Mouse (Mus musculus): ENCODE measurements around the gene C77080. TPM values are rescaled to one million over a fixed set of nuclear protein-coding genes. Genes with fewer than 3 reads are reported as not detected.

Gene C77080
- polyA plus RNA-seq, 1 experiment from 2014 or later = 6.7 TPM

DNA sequence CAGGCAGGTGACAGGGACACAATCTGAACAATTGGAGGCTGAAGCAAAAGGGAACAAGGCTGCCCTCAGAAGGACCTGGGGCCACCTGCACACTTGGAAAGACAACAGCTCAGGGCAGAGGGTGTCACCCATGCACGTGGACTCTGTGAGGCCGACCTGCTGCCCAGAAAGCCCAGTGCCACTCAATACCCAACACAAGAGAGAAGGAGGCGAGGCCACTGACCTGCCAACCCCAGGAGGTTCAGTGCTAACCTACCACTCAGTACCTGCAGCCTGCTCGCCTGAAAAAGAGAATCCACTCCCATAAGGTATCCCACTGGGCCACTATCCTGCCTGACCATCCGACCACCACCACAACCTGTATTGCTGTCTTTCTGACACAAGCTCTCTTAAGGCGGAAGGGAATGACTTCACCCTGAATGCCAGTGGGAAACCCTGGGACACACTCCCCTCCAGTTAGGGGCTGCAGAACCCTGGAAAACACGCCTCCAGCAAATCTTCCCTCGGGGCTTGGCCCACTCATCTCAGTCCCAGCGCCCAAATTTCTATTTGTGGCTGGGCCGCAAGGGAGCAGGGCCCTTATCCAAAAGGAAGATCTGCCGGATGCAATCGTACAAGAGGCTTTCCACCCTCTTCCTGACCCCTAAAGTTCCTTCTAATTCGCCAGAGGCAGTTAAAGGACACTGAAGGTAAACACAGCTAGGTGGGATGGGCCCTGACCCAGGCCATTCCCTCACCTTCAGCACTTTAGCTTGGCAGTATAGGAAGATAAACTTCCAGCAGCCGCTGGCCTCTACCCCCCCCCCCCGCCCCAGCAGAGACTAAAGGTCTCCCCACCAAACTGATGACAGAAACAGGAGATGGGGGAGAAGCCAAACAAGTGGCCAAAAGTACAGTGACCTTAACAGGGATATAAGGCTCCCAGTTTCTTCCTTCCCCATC, 14.6 kb downstream of the C77080 start:
- TF ChIP-seq CTCF (IDR thresholded peaks at IDR 0.05) (no peak), EP300 (IDR thresholded peaks at IDR 0.05) (no peak)
- H3K36me3 ChIP-seq (ENCODE audit: insufficient read depth, low read length) = no peaks in the 10 kb centered on the region
- no peak for ATAC-seq
- H3K4me1 ChIP-seq (ENCODE audit: insufficient read depth, low read depth, low read length) = peaks cover 4% of the 10 kb centered on the region; the same call in 1 of the 2 replicates
- H3K27ac ChIP-seq (ENCODE audit: low read length) = peak overlapping the region; percentile 64
- H3K27me3 ChIP-seq (replicated peaks; ENCODE audit: insufficient read depth, low read length) = 0 out of 2 replicates have a peak, but pooled peaks cover 3% of the 10 kb centered on the region
- H3K4me3 ChIP-seq (ENCODE audit: low read depth, low read length) = peak overlapping the region; percentile 67
- 0 out of 2 replicates have a peak overlapping the region, but pooled peaks have one; percentile 12 for H3K9ac ChIP-seq (replicated peaks; ENCODE audit: low read depth)
- WGBS = 46% methylated on average over 15 of the region's 15 CpGs
- DNase-seq (ENCODE audit: low spot score) = no peak
- no peaks in the 10 kb centered on the region for H3K9me3 ChIP-seq (ENCODE audit: low read length)
- H3K4me2 ChIP-seq (replicated peaks; ENCODE audit: low read depth, low read length) = peak overlapping the region; percentile 94

- WGBS = 23% methylated on average over 4 of the region's 4 CpGs
- Histone ChIP-seq H3K27ac (ENCODE audit: low read length) (no peak overlapping the region), H3K4me3 (ENCODE audit: low read depth, low read length) (no peak overlapping the region), H3K4me1 (ENCODE audit: insufficient read depth, low read depth, low read length) (peaks cover 3% of the 10 kb centered on the region; the same call in 1 of the 2 replicates), H3K9me3 (ENCODE audit: low read length) (no peaks in the 10 kb centered on the region), H3K27me3 (replicated peaks; ENCODE audit: insufficient read depth, low read length) (no peaks in the 10 kb centered on the region; the same call in 1 of the 2 replicates), H3K4me2 (replicated peaks; ENCODE audit: low read depth, low read length) (peak overlapping the region; percentile 94; the same call in 1 of the 2 replicates), H3K36me3 (ENCODE audit: insufficient read depth, low read length) (no peaks in the 10 kb centered on the region), H3K9ac (replicated peaks; ENCODE audit: low read depth) (no peak overlapping the region)
- DNase-seq (ENCODE audit: low spot score) (peak; percentile 90), ATAC-seq (peak; percentile 38)
- TF ChIP-seq EP300 (IDR thresholded peaks at IDR 0.05) (peak; percentile 38), CTCF (IDR thresholded peaks at IDR 0.05) (no peak)
These were observed 16.4 kb downstream of the C77080 start for GRCm38 (mm10) chr4:129244802-129245201.

- TF ChIP-seq EP300 (IDR thresholded peaks at IDR 0.05) = no peak
- no peak for TF ChIP-seq CTCF (IDR thresholded peaks at IDR 0.05)
- H3K4me2 ChIP-seq (replicated peaks; ENCODE audit: low read depth, low read length) = no peak overlapping the region
- H3K9ac ChIP-seq (replicated peaks; ENCODE audit: low read depth) = no peak overlapping the region
- DNase-seq (ENCODE audit: low spot score) (no peak), ATAC-seq (no peak)
- no peaks in the 10 kb centered on the region for H3K9me3 ChIP-seq (ENCODE audit: low read length)
- H3K4me1 ChIP-seq (ENCODE audit: insufficient read depth, low read depth, low read length) = peaks cover 11% of the 10 kb centered on the region; the same call in 1 of the 2 replicates
- H3K27ac ChIP-seq (ENCODE audit: low read length) = no peak overlapping the region
- H3K4me3 ChIP-seq (ENCODE audit: low read depth, low read length) = no peak overlapping the region
- no peaks in the 10 kb centered on the region; the same call in 1 of the 2 replicates for H3K27me3 ChIP-seq (replicated peaks; ENCODE audit: insufficient read depth, low read length)
- no peaks in the 10 kb centered on the region for H3K36me3 ChIP-seq (ENCODE audit: insufficient read depth, low read length)
- WGBS = 51% methylated on average over 4 of the region's 4 CpGs
These were observed 18.4 kb downstream of the C77080 start for GRCm38 (mm10) chr4:129242761-129243160.

- no peak for TF ChIP-seq CTCF (IDR thresholded peaks at IDR 0.05)
- TF ChIP-seq EP300 (IDR thresholded peaks at IDR 0.05) = no peak
- Histone ChIP-seq H3K36me3 (ENCODE audit: insufficient read depth, low read length) (no peaks in the 10 kb centered on the region), H3K4me2 (replicated peaks; ENCODE audit: low read depth, low read length) (no peak overlapping the region), H3K4me1 (ENCODE audit: insufficient read depth, low read depth, low read length) (peaks cover 11% of the 10 kb centered on the region; the same call in 1 of the 2 replicates), H3K4me3 (ENCODE audit: low read depth, low read length) (no peak overlapping the region), H3K27me3 (replicated peaks; ENCODE audit: insufficient read depth, low read length) (no peaks in the 10 kb centered on the region; the same call in 1 of the 2 replicates), H3K9me3 (ENCODE audit: low read length) (no peaks in the 10 kb centered on the region), H3K27ac (ENCODE audit: low read length) (no peak overlapping the region), H3K9ac (replicated peaks; ENCODE audit: low read depth) (no peak overlapping the region)
- ATAC-seq (no peak), DNase-seq (ENCODE audit: low spot score) (no peak)
- 43% methylated on average over 4 of the region's 4 CpGs for WGBS
These were observed 18.9 kb downstream of the C77080 start for GRCm38 (mm10) chr4:129242327-129242726.

- DNase-seq (ENCODE audit: low spot score) = no peak
- Histone ChIP-seq H3K9me3 (ENCODE audit: low read length) (no peaks in the 10 kb centered on the region), H3K9ac (replicated peaks; ENCODE audit: low read depth) (no peak overlapping the region), H3K27ac (ENCODE audit: low read length) (no peak overlapping the region), H3K4me3 (ENCODE audit: low read depth, low read length) (no peak overlapping the region), H3K36me3 (ENCODE audit: insufficient read depth, low read length) (no peaks in the 10 kb centered on the region), H3K4me1 (ENCODE audit: insufficient read depth, low read depth, low read length) (peaks cover 11% of the 10 kb centered on the region; the same call in 1 of the 2 replicates), H3K27me3 (replicated peaks; ENCODE audit: insufficient read depth, low read length) (no peaks in the 10 kb centered on the region; the same call in 1 of the 2 replicates), H3K4me2 (replicated peaks; ENCODE audit: low read depth, low read length) (no peak overlapping the region)
- 43% methylated on average over 6 of the region's 7 CpGs for WGBS
- TF ChIP-seq CTCF (IDR thresholded peaks at IDR 0.05) (no peak), EP300 (IDR thresholded peaks at IDR 0.05) (no peak)
- no peak for ATAC-seq
These were observed 19.3 kb downstream of the C77080 start for GRCm38 (mm10) chr4:129241898-129242297.

DNA sequence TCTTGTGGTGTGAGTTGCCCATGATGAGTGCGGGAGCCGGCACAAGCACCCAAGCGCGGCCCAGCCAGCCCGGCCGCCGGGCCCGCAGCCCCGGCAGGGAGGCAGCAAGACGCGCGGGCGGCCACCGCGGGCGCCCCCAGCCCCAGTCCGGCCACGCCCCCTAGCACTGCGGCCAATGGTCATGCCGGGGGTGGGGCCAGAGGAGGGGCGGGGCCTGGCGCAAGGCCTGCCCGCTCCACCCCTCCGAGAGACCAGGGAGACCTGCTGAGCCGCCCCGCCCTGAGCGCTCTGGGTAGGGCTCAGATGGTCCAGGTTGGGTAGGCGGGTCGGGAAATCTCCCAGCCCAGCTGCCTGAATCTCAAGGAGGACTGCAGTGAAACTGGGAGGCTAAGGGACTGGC, 22.1 kb downstream of the C77080 start:
- H3K9me3 ChIP-seq (ENCODE audit: low read length) = no peaks in the 10 kb centered on the region
- H3K36me3 ChIP-seq (ENCODE audit: insufficient read depth, low read length) = no peaks in the 10 kb centered on the region
- peaks cover 17% of the 10 kb centered on the region; the same call in 1 of the 2 replicates for H3K4me1 ChIP-seq (ENCODE audit: insufficient read depth, low read depth, low read length)
- peak; percentile 80 for ATAC-seq
- H3K27me3 ChIP-seq (replicated peaks; ENCODE audit: insufficient read depth, low read length) = no peaks in the 10 kb centered on the region; the same call in 1 of the 2 replicates
- peak overlapping the region; percentile 91 for H3K4me2 ChIP-seq (replicated peaks; ENCODE audit: low read depth, low read length)
- H3K4me3 ChIP-seq (ENCODE audit: low read depth, low read length) = peak overlapping the region; percentile 47
- 1% methylated on average over 14 of the region's 29 CpGs for WGBS
- H3K9ac ChIP-seq (replicated peaks; ENCODE audit: low read depth) = peak overlapping the region; percentile 19; the same call in 1 of the 2 replicates
- DNase-seq (ENCODE audit: low spot score) = peak; percentile 88
- TF ChIP-seq CTCF (IDR thresholded peaks at IDR 0.05) (no peak), EP300 (IDR thresholded peaks at IDR 0.05) (no peak)
- H3K27ac ChIP-seq (ENCODE audit: low read length) = no peak overlapping the region
